Mouse (Mus musculus) G1E (cell line): ENCODE measurements around the gene Itga9. TPM values are rescaled to one million over a fixed set of nuclear protein-coding genes. Genes with fewer than 3 reads are reported as not detected.

ENCODE experiments used
- ATAC-seq: 2 replicates; pipeline ENCODE4 v1.8.0; 2016; ENCODE audit warnings: mild to moderate bottlenecking; ENCODE audit not compliant: insufficient number of reproducible peaks, poor library complexity, low FRiP score, severe bottlenecking; ENCODE audit errors: extremely low read depth
- DNase-seq: peaks from one replicate; pipeline ENCODE4 v3.0.0; 2012; ENCODE audit warnings: low spot score
- H3K27me3 ChIP-seq: 2 replicates; pipeline ENCODE4 v1.6.1; 2012; ENCODE audit warnings: mild to moderate bottlenecking, low read length, inconsistent platforms; ENCODE audit not compliant: insufficient read depth
- H3K36me3 ChIP-seq: replicated peaks from 2 replicates; pipeline ENCODE3; 2012; ENCODE audit warnings: mild to moderate bottlenecking, inconsistent platforms
- H3K4me1 ChIP-seq: 2 replicates; pipeline ENCODE4 v1.6.1; 2012; ENCODE audit warnings: low read depth, low read length, inconsistent platforms, mixed read lengths; ENCODE audit not compliant: insufficient read depth
- H3K4me3 ChIP-seq: 2 replicates; pipeline ENCODE4 v1.5.1; 2012; ENCODE audit warnings: low read depth, mild to moderate bottlenecking, inconsistent platforms, low read length, moderate library complexity, mixed read lengths
- H3K9me3 ChIP-seq: replicated peaks from 2 replicates; pipeline ENCODE4 v1.6.1; 2012; ENCODE audit warnings: inconsistent platforms
- CTCF ChIP-seq: IDR thresholded peaks from 2 replicates; pipeline ENCODE4 v1.5.1; 2012; ENCODE audit warnings: low read depth, low read length, inconsistent platforms, mixed read lengths
- GATA1 ChIP-seq: IDR thresholded peaks from 2 replicates; pipeline ENCODE4 v1.6.1; 2012; ENCODE audit warnings: borderline replicate concordance, low read length, inconsistent platforms, mixed read lengths
- GATA2 ChIP-seq: IDR thresholded peaks from 2 replicates; pipeline ENCODE4 v1.6.1; 2012; ENCODE audit warnings: low read depth, low read length, inconsistent platforms, borderline replicate concordance
- POLR2AphosphoS5 ChIP-seq: IDR thresholded peaks from 2 replicates; pipeline ENCODE4 v1.6.1; 2012; ENCODE audit warnings: low read depth, low read length, inconsistent platforms; ENCODE audit not compliant: insufficient replicate concordance
- TAL1 ChIP-seq: conservative IDR thresholded peaks from 2 replicates; pipeline ENCODE4 v1.6.1; 2012; ENCODE audit warnings: low read depth, low read length, inconsistent platforms, mixed read lengths
- polyA plus RNA-seq: library from polyadenylated mRNA; stranded (reverse); fragments of >175 nt; gene quantifications from 2 replicates; pipeline ENCODE4 v1.2.3, GENCODE M21; 2012
- total RNA-seq, 2 experiments: library from RNA; stranded (forward) in 1 of 2; stranded (reverse) in 1 of 2; fragments of 200-1000 nt in 1 of 2; fragments of >200 nt in 1 of 2; fragmentation: Nextera tagmentation in 1 of 2; gene quantifications; 2 replicates each; pipeline ENCODE4 v1.2.3; 2014 to 2017

Gene Itga9
- total and polyA plus RNA-seq, 3 experiments = 0.11 TPM; not detected in 2

GRCm38 (mm10) chr9:118717436-118717835 lies 110.9 kb downstream of the Itga9 start:
- TF ChIP-seq GATA1 = no peak
- TF ChIP-seq GATA2 = no peak
- no peak for TF ChIP-seq TAL1
- Histone ChIP-seq H3K27me3 (no peaks in the 10 kb centered on the region), H3K4me3 (no peak overlapping the region), H3K4me1 (no peaks in the 10 kb centered on the region), H3K36me3 (no peaks in the 10 kb centered on the region), H3K9me3 (peaks cover 69% of the 10 kb centered on the region)
- no peak for ATAC-seq
- no peak for DNase-seq

- Histone ChIP-seq H3K4me1 (no peaks in the 10 kb centered on the region), H3K36me3 (no peaks in the 10 kb centered on the region), H3K27me3 (no peaks in the 10 kb centered on the region), H3K9me3 (peaks cover 65% of the 10 kb centered on the region), H3K4me3 (no peak overlapping the region)
- no peak for TF ChIP-seq POLR2AphosphoS5
- no peak for ATAC-seq
- DNase-seq = no peak
Observed at GRCm38 (mm10) chr9:118718511-118718910, 112.0 kb downstream of the Itga9 start.

- DNase-seq (no peak), ATAC-seq (no peak)
- no peaks in the 10 kb centered on the region for H3K4me1 ChIP-seq
- no peaks in the 10 kb centered on the region for H3K36me3 ChIP-seq
- no peak overlapping the region for H3K4me3 ChIP-seq
- TF ChIP-seq CTCF (no peak), GATA1 (no peak), POLR2AphosphoS5 (no peak), GATA2 (no peak), TAL1 (no peak)
- H3K27me3 ChIP-seq = no peaks in the 10 kb centered on the region
- peaks cover 60% of the 10 kb centered on the region for H3K9me3 ChIP-seq
Observed at GRCm38 (mm10) chr9:118721056-118721455, 114.6 kb downstream of the Itga9 start.

GRCm38 (mm10) chr9:118722789-118723325 lies 116.4 kb downstream of the Itga9 start:
- no peaks in the 10 kb centered on the region for H3K27me3 ChIP-seq
- H3K4me3 ChIP-seq = no peak overlapping the region
- H3K9me3 ChIP-seq = peaks cover 67% of the 10 kb centered on the region
- no peaks in the 10 kb centered on the region for H3K4me1 ChIP-seq
- no peak for DNase-seq
- ATAC-seq = no peak
- no peaks in the 10 kb centered on the region for H3K36me3 ChIP-seq
- TF ChIP-seq GATA2 (no peak), TAL1 (no peak), CTCF (no peak), GATA1 (no peak), POLR2AphosphoS5 (no peak)

- ATAC-seq (no peak), DNase-seq (no peak)
- no peaks in the 10 kb centered on the region for H3K36me3 ChIP-seq
- no peak overlapping the region for H3K4me3 ChIP-seq
- no peaks in the 10 kb centered on the region for H3K4me1 ChIP-seq
- peaks cover 72% of the 10 kb centered on the region for H3K9me3 ChIP-seq
- H3K27me3 ChIP-seq = no peaks in the 10 kb centered on the region
- TF ChIP-seq CTCF (no peak), TAL1 (no peak), GATA2 (no peak), POLR2AphosphoS5 (no peak), GATA1 (no peak)
Observed at GRCm38 (mm10) chr9:118725128-118725527, 118.6 kb downstream of the Itga9 start.

GRCm38 (mm10) chr9:118726550-118726949 lies 120.1 kb downstream of the Itga9 start:
- no peak for DNase-seq
- TF ChIP-seq GATA1 (no peak), CTCF (no peak), GATA2 (no peak), POLR2AphosphoS5 (no peak), TAL1 (no peak)
- Histone ChIP-seq H3K4me1 (no peaks in the 10 kb centered on the region), H3K27me3 (no peaks in the 10 kb centered on the region), H3K4me3 (no peak overlapping the region), H3K36me3 (no peaks in the 10 kb centered on the region), H3K9me3 (peaks cover 73% of the 10 kb centered on the region)
- no peak for ATAC-seq

- H3K4me3 ChIP-seq = no peak overlapping the region
- no peaks in the 10 kb centered on the region for H3K4me1 ChIP-seq
- no peak for TF ChIP-seq TAL1
- TF ChIP-seq GATA2 = no peak
- TF ChIP-seq CTCF = no peak
- no peak for TF ChIP-seq POLR2AphosphoS5
- TF ChIP-seq GATA1 = no peak
- DNase-seq (no peak), ATAC-seq (no peak)
- H3K27me3 ChIP-seq = no peaks in the 10 kb centered on the region
- no peaks in the 10 kb centered on the region for H3K36me3 ChIP-seq
- peaks cover 80% of the 10 kb centered on the region for H3K9me3 ChIP-seq
Observed at GRCm38 (mm10) chr9:118728296-118728695, 121.8 kb downstream of the Itga9 start.
